Mouse (Mus musculus): ENCODE measurements at regions not wholly inside any gene's neighbourhood (a gene's known extent, or its start where the extent isn't known, plus 50 kb on each side); places are given as distances from the start of the nearest gene placed in this dataset.
A peak's percentile ranks its signal among the peaks of the same experiment; 100 is the strongest.

- Histone ChIP-seq H3K36me3 (no peaks in the 10 kb centered on the region), H3K4me2 (replicated peaks) (no peak overlapping the region), H3K9ac (no peak overlapping the region), H3K27ac (no peak overlapping the region), H3K4me3 (no peak overlapping the region), H3K9me3 (no peaks in the 10 kb centered on the region), H3K27me3 (no peaks in the 10 kb centered on the region), H3K4me1 (no peaks in the 10 kb centered on the region)
- WGBS, result 38% methylated on average over 9 of the region's 9 CpGs
- no peak for ATAC-seq (ENCODE audit: insufficient number of reproducible peaks, insufficient read depth, low FRiP score, low TSS enrichment)
Measured at GRCm38 (mm10) chr3:149349211-149349697, 358.9 kb upstream of the Adgrl2 start.

- Histone ChIP-seq H3K9ac (no peak overlapping the region), H3K36me3 (no peaks in the 10 kb centered on the region), H3K4me3 (no peak overlapping the region), H3K27ac (no peak overlapping the region), H3K4me2 (replicated peaks) (no peak overlapping the region), H3K9me3 (no peaks in the 10 kb centered on the region), H3K4me1 (no peaks in the 10 kb centered on the region), H3K27me3 (no peaks in the 10 kb centered on the region)
- WGBS, result 50% methylated on average over 1 of the region's 1 CpGs
- ATAC-seq (ENCODE audit: insufficient number of reproducible peaks, insufficient read depth, low FRiP score, low TSS enrichment), result no peak
Measured at GRCm38 (mm10) chr3:149348459-149348971, 358.2 kb upstream of the Adgrl2 start.

- Histone ChIP-seq H3K4me3 (no peak overlapping the region), H3K4me2 (replicated peaks) (no peak overlapping the region), H3K36me3 (no peaks in the 10 kb centered on the region), H3K9ac (no peak overlapping the region), H3K4me1 (no peaks in the 10 kb centered on the region), H3K27me3 (no peaks in the 10 kb centered on the region), H3K9me3 (no peaks in the 10 kb centered on the region), H3K27ac (no peak overlapping the region)
- 52% methylated on average over 6 of the region's 6 CpGs for WGBS
- ATAC-seq (ENCODE audit: insufficient number of reproducible peaks, insufficient read depth, low FRiP score, low TSS enrichment), result no peak
Measured at GRCm38 (mm10) chr3:149347241-149347992, 357.1 kb upstream of the Adgrl2 start.

GRCm38 (mm10) chr3:149342511-149342910 lies 352.2 kb upstream of the Adgrl2 start:
- Histone ChIP-seq H3K4me1 (no peaks in the 10 kb centered on the region), H3K27me3 (no peaks in the 10 kb centered on the region), H3K9ac (no peak overlapping the region), H3K4me3 (no peak overlapping the region), H3K36me3 (no peaks in the 10 kb centered on the region), H3K9me3 (no peaks in the 10 kb centered on the region), H3K27ac (no peak overlapping the region), H3K4me2 (replicated peaks) (no peak overlapping the region)
- no peak for ATAC-seq (ENCODE audit: insufficient number of reproducible peaks, insufficient read depth, low FRiP score, low TSS enrichment)
- WGBS, result 80% methylated on average over 6 of the region's 6 CpGs

GRCm38 (mm10) chr3:149339374-149339753 lies 349.0 kb upstream of the Adgrl2 start:
- H3K27ac ChIP-seq, result no peak overlapping the region
- H3K36me3 ChIP-seq, result no peaks in the 10 kb centered on the region
- no peak overlapping the region for H3K4me3 ChIP-seq
- no peaks in the 10 kb centered on the region for H3K4me1 ChIP-seq
- no peaks in the 10 kb centered on the region; the same call in 1 of the 2 replicates for H3K27me3 ChIP-seq
- H3K9ac ChIP-seq, result no peak overlapping the region
- no peak overlapping the region for H3K4me2 ChIP-seq (replicated peaks)
- no peaks in the 10 kb centered on the region for H3K9me3 ChIP-seq
- 77% methylated on average over 3 of the region's 3 CpGs for WGBS
- no peak for ATAC-seq (ENCODE audit: insufficient number of reproducible peaks, insufficient read depth, low FRiP score, low TSS enrichment)

- Histone ChIP-seq H3K4me3 (no peak overlapping the region), H3K36me3 (no peaks in the 10 kb centered on the region), H3K4me2 (replicated peaks) (no peak overlapping the region), H3K9ac (no peak overlapping the region), H3K27me3 (no peaks in the 10 kb centered on the region; the same call in 1 of the 2 replicates), H3K27ac (no peak overlapping the region), H3K9me3 (no peaks in the 10 kb centered on the region), H3K4me1 (no peaks in the 10 kb centered on the region)
- 66% methylated on average over 7 of the region's 7 CpGs for WGBS
- no peak for ATAC-seq (ENCODE audit: insufficient number of reproducible peaks, insufficient read depth, low FRiP score, low TSS enrichment)
Measured at GRCm38 (mm10) chr3:149338684-149339373, 348.5 kb upstream of the Adgrl2 start.

GRCm38 (mm10) chr3:149335259-149335658 lies 344.9 kb upstream of the Adgrl2 start:
- Histone ChIP-seq H3K4me2 (replicated peaks) (no peak overlapping the region), H3K27ac (no peak overlapping the region), H3K4me1 (peaks cover 3% of the 10 kb centered on the region; the same call in 1 of the 2 replicates), H3K27me3 (peaks cover 8% of the 10 kb centered on the region; the same call in 1 of the 2 replicates), H3K9me3 (no peaks in the 10 kb centered on the region), H3K36me3 (no peaks in the 10 kb centered on the region), H3K4me3 (no peak overlapping the region), H3K9ac (no peak overlapping the region)
- ATAC-seq (ENCODE audit: insufficient number of reproducible peaks, insufficient read depth, low FRiP score, low TSS enrichment), result no peak
- 74% methylated on average over 6 of the region's 6 CpGs for WGBS

GRCm38 (mm10) chr3:149333607-149334006 lies 343.3 kb upstream of the Adgrl2 start:
- H3K27ac ChIP-seq, result no peak overlapping the region
- H3K27me3 ChIP-seq, result peaks cover 8% of the 10 kb centered on the region; the same call in 1 of the 2 replicates
- 78% methylated on average over 5 of the region's 5 CpGs for WGBS
- ATAC-seq (ENCODE audit: insufficient number of reproducible peaks, insufficient read depth, low FRiP score, low TSS enrichment), result 0 out of 2 replicates have a peak, but pooled peaks have one; percentile 3
- H3K36me3 ChIP-seq, result no peaks in the 10 kb centered on the region
- no peak overlapping the region for H3K4me2 ChIP-seq (replicated peaks)
- H3K9ac ChIP-seq, result no peak overlapping the region
- peaks cover 3% of the 10 kb centered on the region; the same call in 1 of the 2 replicates for H3K4me1 ChIP-seq
- no peak overlapping the region for H3K4me3 ChIP-seq
- H3K9me3 ChIP-seq, result no peaks in the 10 kb centered on the region

GRCm38 (mm10) chr3:149333131-149333530 lies 342.8 kb upstream of the Adgrl2 start:
- Histone ChIP-seq H3K4me3 (no peak overlapping the region), H3K9me3 (no peaks in the 10 kb centered on the region), H3K36me3 (no peaks in the 10 kb centered on the region), H3K4me2 (replicated peaks) (no peak overlapping the region), H3K9ac (no peak overlapping the region), H3K27me3 (peaks cover 8% of the 10 kb centered on the region; the same call in 1 of the 2 replicates), H3K27ac (no peak overlapping the region), H3K4me1 (peaks cover 3% of the 10 kb centered on the region; the same call in 1 of the 2 replicates)
- WGBS, result 59% methylated on average over 10 of the region's 10 CpGs
- no peak for ATAC-seq (ENCODE audit: insufficient number of reproducible peaks, insufficient read depth, low FRiP score, low TSS enrichment)

- H3K4me1 ChIP-seq, result peaks cover 3% of the 10 kb centered on the region; the same call in 1 of the 2 replicates
Measured at GRCm38 (mm10) chr3:149332105-149332504, 341.8 kb upstream of the Adgrl2 start.

GRCm38 (mm10) chr3:149331251-149331960 lies 341.1 kb upstream of the Adgrl2 start:
- 26% methylated on average over 7 of the region's 7 CpGs for WGBS
- Histone ChIP-seq H3K4me2 (replicated peaks) (no peak overlapping the region), H3K27me3 (peaks cover 8% of the 10 kb centered on the region; the same call in 1 of the 2 replicates), H3K4me3 (no peak overlapping the region), H3K9me3 (no peaks in the 10 kb centered on the region), H3K4me1 (peaks cover 3% of the 10 kb centered on the region; the same call in 1 of the 2 replicates), H3K36me3 (no peaks in the 10 kb centered on the region), H3K9ac (no peak overlapping the region), H3K27ac (no peak overlapping the region)
- no peak for ATAC-seq (ENCODE audit: insufficient number of reproducible peaks, insufficient read depth, low FRiP score, low TSS enrichment)

More at GRCm38 (mm10) chr3:149332105-149332504, 341.8 kb upstream of the Adgrl2 start:
- Histone ChIP-seq H3K4me3 (no peak overlapping the region), H3K36me3 (no peaks in the 10 kb centered on the region), H3K9me3 (no peaks in the 10 kb centered on the region), H3K9ac (no peak overlapping the region), H3K4me2 (replicated peaks) (no peak overlapping the region), H3K27ac (no peak overlapping the region), H3K27me3 (peaks cover 8% of the 10 kb centered on the region; the same call in 1 of the 2 replicates)
- no peak for ATAC-seq (ENCODE audit: insufficient number of reproducible peaks, insufficient read depth, low FRiP score, low TSS enrichment)
- WGBS, result 24% methylated on average over 4 of the region's 4 CpGs
